Mouse (Mus musculus) megakaryocyte, embryonic 14.5 days (primary cell): ENCODE data around the gene Myo1f.

ENCODE experiments used
- FLI1 ChIP-seq: IDR thresholded peaks from 2 replicates; pipeline ENCODE4 v1.6.1; 2012; ENCODE audit warnings: low read length, inconsistent platforms, mixed read lengths
- GATA1 ChIP-seq: IDR thresholded peaks from 3 replicates; pipeline ENCODE4 v1.6.1; 2012; ENCODE audit warnings: mixed read lengths, low read length, inconsistent platforms, borderline replicate concordance

GRCm38 (mm10) chr17:33601947-33602346, 46.4 kb downstream of the Myo1f start:
- TF ChIP-seq GATA1: no peak
- no peak for TF ChIP-seq FLI1
